Mouse (Mus musculus): ENCODE measurements around the gene Rprd1b. TPM values are rescaled to one million over a fixed set of nuclear protein-coding genes. Genes with fewer than 3 reads are reported as not detected.

Rprd1b gene
- polyA plus RNA-seq, 1 experiment, result 20.8 TPM

DNA sequence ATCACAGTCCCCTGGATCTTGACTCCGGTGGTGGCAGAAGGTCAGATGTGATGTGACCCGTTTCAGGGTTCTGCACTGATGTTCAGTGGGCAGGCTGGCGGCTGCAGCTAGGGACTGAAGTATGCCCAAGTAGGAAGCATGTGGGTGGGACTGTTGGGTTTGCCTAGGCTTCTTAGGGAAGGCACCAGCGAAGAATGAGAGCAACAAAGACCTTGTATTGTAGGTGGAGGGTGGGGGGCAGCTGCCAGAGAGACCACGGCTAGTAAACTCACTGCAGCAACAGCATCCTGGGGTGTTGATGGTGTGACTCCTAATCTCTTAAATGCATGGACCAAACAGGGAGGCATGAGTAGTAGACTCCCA is 43.3 kb downstream of the Rprd1b start:
- TF ChIP-seq POLR2A (IDR thresholded peaks at IDR 0.05; ENCODE audit: low read depth, low read length) (no peak), CTCF (IDR thresholded peaks at IDR 0.05; ENCODE audit: borderline replicate concordance, insufficient read depth, low read length) (no peak)
- H3K4me3 ChIP-seq (ENCODE audit: insufficient read depth, low read length), result no peak overlapping the region
- H3K27ac ChIP-seq (ENCODE audit: insufficient read depth, low read length), result no peak overlapping the region
- no peaks in the 10 kb centered on the region for H3K4me1 ChIP-seq (ENCODE audit: control insufficient read depth, insufficient read depth, low read length)

DNA sequence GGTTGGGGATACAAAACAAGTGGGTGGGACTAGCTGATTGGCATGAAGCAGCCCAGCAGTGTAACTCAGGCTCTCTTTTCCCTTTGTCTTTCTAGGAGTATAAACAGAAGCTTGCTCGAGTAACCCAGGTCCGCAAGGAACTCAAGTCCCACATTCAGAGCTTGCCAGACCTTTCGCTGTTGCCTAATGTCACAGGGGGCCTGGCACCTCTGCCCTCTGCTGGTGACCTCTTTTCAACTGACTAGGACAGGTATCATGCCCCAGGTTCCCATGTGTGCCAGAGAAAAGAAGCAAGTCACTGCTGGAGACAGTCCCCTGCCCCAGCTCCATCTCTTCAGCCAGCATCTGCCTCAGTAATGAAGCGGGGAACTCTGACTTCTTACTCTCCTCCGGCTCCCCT is 46.5 kb downstream of the Rprd1b start:
- no peak overlapping the region for H3K4me3 ChIP-seq (ENCODE audit: insufficient read depth, low read length)
- TF ChIP-seq POLR2A (IDR thresholded peaks at IDR 0.05; ENCODE audit: low read depth, low read length) (no peak), CTCF (IDR thresholded peaks at IDR 0.05; ENCODE audit: borderline replicate concordance, insufficient read depth, low read length) (no peak)
- H3K4me1 ChIP-seq (ENCODE audit: control insufficient read depth, insufficient read depth, low read length), result no peaks in the 10 kb centered on the region
- no peak overlapping the region for H3K27ac ChIP-seq (ENCODE audit: insufficient read depth, low read length)

DNA sequence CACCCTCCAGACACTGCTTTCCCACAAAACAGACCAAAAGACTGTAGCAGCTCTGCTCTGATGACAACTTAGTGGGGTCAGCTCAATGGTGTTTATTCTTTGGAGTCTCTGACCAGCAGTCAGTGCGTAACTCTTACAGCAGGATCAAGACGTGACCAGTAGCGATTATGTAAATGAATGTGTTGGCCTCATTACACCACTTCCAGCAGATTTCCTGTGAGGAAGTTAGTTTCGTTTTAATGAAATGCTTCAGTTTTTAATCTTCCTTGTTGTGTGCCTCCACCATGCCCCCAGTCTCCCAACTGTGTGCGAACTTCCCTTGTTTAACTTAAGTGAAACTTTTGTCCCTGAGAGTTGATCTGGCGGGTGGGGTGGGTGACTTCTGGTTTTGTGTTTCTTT is 48.4 kb downstream of the Rprd1b start:
- no peak overlapping the region for H3K27ac ChIP-seq (ENCODE audit: insufficient read depth, low read length)
- H3K4me1 ChIP-seq (ENCODE audit: control insufficient read depth, insufficient read depth, low read length), result no peaks in the 10 kb centered on the region
- no peak for TF ChIP-seq CTCF (IDR thresholded peaks at IDR 0.05; ENCODE audit: borderline replicate concordance, insufficient read depth, low read length)
- TF ChIP-seq POLR2A (IDR thresholded peaks at IDR 0.05; ENCODE audit: low read depth, low read length), result no peak
- no peak overlapping the region for H3K4me3 ChIP-seq (ENCODE audit: insufficient read depth, low read length)

DNA sequence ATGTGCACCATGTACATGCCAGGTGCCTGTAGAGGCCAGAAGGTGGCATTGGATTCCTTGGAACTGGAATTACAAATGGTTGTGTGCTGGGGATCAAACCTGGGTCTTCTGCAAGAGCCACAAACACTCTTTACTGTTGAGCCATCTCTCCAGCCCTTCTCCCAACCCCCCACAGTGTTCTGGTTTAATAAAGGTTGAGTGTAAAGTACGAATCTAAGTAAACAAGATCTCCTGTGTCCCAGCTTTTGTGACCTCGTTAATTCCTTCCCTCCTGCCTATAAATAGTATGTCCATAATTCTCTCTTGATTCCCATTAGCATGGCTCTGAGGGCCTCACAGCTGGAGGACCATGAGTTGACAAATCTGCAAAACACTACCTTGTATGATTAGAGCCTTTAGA is 49.7 kb downstream of the Rprd1b start:
- TF ChIP-seq CTCF (IDR thresholded peaks at IDR 0.05; ENCODE audit: borderline replicate concordance, insufficient read depth, low read length) (no peak), POLR2A (IDR thresholded peaks at IDR 0.05; ENCODE audit: low read depth, low read length) (no peak)
- no peak overlapping the region for H3K27ac ChIP-seq (ENCODE audit: insufficient read depth, low read length)
- H3K4me3 ChIP-seq (ENCODE audit: insufficient read depth, low read length), result no peak overlapping the region
- H3K4me1 ChIP-seq (ENCODE audit: control insufficient read depth, insufficient read depth, low read length), result no peaks in the 10 kb centered on the region

DNA sequence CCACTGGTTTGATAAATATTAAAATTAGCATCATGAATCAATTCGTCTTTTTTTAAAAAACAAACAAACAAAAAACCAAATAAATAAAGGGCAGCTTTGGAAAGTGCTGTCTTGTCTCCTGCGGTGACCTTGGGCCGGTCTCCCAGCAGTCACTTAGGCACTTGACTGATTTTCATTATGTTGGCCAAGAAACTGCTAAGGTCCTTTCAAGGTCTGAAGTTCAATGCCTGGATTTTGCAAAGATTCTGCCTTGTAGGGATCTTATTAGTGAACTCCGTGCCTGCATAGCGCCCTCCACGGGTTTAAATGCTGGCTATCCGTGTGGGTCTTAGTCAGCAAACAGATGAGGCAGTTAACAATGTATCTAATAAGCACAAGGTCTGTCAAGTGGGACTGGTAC is 50.7 kb downstream of the Rprd1b start:
- H3K27ac ChIP-seq (ENCODE audit: insufficient read depth, low read length), result no peak overlapping the region
- no peaks in the 10 kb centered on the region for H3K4me1 ChIP-seq (ENCODE audit: control insufficient read depth, insufficient read depth, low read length)
- TF ChIP-seq POLR2A (IDR thresholded peaks at IDR 0.05; ENCODE audit: low read depth, low read length), result no peak
- no peak for TF ChIP-seq CTCF (IDR thresholded peaks at IDR 0.05; ENCODE audit: borderline replicate concordance, insufficient read depth, low read length)
- H3K4me3 ChIP-seq (ENCODE audit: insufficient read depth, low read length), result no peak overlapping the region

DNA sequence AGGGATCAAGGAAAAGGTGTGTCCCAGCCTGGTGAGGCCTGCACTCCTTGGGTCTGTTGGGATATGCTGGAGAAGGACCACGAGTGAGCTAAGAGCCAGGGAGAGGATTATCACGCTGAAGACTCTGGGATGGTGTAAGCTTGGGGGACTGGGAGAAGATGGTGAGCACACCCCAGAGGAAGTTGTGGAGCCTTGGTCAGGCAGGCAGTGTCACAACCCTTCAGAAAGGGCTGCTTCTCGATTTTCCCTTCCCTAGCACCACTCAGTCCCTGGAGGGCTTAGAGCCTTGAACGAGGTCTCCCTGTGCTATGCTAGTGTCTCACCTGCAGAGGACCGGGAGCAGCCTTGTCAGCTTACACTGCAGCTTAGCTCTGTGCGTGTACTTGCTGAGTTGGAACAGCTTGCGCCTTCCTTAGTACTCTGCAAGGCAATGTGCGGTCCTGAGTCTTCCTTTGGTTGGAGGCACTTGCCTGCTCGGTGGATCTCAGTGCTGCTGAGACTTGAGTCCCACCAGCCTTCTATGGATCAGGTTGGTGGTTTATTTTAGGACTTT is 51.6 kb downstream of the Rprd1b start:
- TF ChIP-seq CTCF (IDR thresholded peaks at IDR 0.05; ENCODE audit: borderline replicate concordance, insufficient read depth, low read length), result no peak
- TF ChIP-seq POLR2A (IDR thresholded peaks at IDR 0.05; ENCODE audit: low read depth, low read length), result no peak
- Histone ChIP-seq H3K4me1 (ENCODE audit: control insufficient read depth, insufficient read depth, low read length) (no peaks in the 10 kb centered on the region), H3K4me3 (ENCODE audit: insufficient read depth, low read length) (no peak overlapping the region), H3K27ac (ENCODE audit: insufficient read depth, low read length) (no peak overlapping the region)

DNA sequence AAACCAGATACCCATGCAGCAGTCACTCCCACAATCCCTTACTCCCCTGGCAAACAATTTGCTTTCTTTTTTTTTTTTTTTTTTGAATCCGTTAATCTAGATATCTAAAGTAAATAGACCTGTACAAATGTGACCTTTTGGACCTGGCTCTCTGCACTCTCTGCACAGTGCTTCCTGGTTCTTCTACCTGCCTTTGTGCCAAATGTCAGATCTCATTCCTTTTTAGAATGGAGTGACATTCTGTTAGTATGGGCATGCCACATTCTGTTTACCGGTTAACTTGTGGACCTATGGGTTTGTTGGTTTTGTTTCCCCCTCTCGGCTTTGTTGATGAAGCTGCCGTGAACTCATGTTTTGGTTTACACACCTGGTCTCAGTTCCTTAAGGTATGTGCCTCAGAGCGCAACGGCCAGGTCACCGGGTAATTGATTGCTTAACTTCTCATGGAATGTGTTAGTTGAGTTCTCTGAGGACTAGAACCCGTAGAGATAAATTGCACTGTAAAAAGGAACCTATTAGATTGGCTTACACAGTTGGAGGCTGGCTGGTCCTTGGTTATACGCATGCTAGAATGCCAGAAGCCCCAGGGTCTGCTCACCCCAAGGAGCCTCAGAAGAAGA is 52.4 kb downstream of the Rprd1b start:
- Histone ChIP-seq H3K27ac (ENCODE audit: insufficient read depth, low read length) (no peak overlapping the region), H3K4me3 (ENCODE audit: insufficient read depth, low read length) (no peak overlapping the region)
- TF ChIP-seq CTCF (IDR thresholded peaks at IDR 0.05; ENCODE audit: borderline replicate concordance, insufficient read depth, low read length), result no peak

DNA sequence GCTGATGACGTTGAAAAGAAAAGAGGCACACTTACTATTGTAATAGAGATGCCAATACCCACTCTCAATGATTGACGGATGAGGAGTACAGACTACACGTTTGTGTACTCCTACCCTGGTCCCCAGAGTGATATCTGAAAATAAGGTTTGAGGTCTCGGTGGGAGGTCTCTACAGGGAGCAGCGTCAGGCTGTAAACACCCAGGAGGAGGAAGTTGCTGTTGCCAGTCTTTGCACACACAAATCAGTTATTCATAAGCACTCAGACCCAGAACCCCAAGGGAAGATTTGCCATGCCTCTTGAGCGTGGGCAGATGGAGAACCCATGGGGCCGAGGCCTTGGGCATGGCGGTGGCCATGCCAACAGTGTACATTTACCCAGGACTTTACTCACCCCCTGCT is 56.2 kb downstream of the Rprd1b start:
- TF ChIP-seq POLR2A (IDR thresholded peaks at IDR 0.05; ENCODE audit: low read depth, low read length), result no peak
- TF ChIP-seq CTCF (IDR thresholded peaks at IDR 0.05; ENCODE audit: borderline replicate concordance, insufficient read depth, low read length), result no peak
- no peak overlapping the region for H3K27ac ChIP-seq (ENCODE audit: insufficient read depth, low read length)
- H3K4me1 ChIP-seq (ENCODE audit: control insufficient read depth, insufficient read depth, low read length), result no peaks in the 10 kb centered on the region

More for the DNA sequence above, 52.4 kb downstream of the Rprd1b start:
- H3K4me1 ChIP-seq (ENCODE audit: control insufficient read depth, insufficient read depth, low read length), result no peaks in the 10 kb centered on the region

DNA sequence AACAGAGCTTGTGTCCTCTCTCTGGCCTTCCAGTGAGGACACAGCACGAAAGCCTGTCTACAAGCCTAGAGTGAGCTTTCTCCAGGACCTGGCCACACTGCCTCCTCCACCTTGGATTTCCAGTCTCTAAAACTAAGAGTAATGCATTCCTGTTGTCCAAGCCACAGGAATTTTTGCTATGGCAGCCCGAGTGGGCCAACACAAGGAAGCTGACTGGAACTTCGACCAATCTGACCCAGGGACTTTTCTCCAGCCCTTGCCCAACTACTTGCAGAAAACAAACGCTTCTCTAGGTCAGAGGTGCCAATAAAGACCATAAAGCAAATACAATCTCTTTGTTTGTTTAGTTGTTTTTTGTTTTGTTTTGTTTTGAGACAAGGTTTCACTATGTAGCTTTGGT is 61.8 kb downstream of the Rprd1b start:
- TF ChIP-seq POLR2A (IDR thresholded peaks at IDR 0.05; ENCODE audit: low read depth, low read length) (no peak), CTCF (IDR thresholded peaks at IDR 0.05; ENCODE audit: borderline replicate concordance, insufficient read depth, low read length) (no peak)
- Histone ChIP-seq H3K4me1 (ENCODE audit: control insufficient read depth, insufficient read depth, low read length) (peaks cover 12% of the 10 kb centered on the region), H3K27ac (ENCODE audit: insufficient read depth, low read length) (no peak overlapping the region), H3K4me3 (ENCODE audit: insufficient read depth, low read length) (no peak overlapping the region)

More for the DNA sequence above, 56.2 kb downstream of the Rprd1b start:
- H3K4me3 ChIP-seq (ENCODE audit: insufficient read depth, low read length), result no peak overlapping the region

DNA sequence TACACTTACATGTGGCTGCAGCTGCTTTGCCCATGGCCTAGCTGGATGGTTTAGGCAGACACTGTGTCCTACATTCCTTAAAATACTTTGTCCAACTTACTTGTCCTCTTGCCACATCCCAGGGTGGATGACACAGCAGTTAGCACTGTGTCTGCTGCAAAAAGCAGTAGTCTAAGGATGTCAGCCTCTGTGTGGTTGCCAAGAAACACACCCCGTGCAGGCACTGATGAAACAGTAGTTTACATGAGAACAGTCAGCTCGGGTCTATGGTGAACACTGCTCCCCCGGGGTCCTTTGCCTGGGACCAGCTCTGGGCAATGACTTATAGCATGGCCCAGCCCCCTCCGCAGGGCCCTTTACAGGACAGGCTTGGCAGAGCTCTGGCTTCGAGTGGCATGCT is 65.0 kb downstream of the Rprd1b start:
- Histone ChIP-seq H3K4me1 (ENCODE audit: control insufficient read depth, insufficient read depth, low read length) (peaks cover 12% of the 10 kb centered on the region), H3K27ac (ENCODE audit: insufficient read depth, low read length) (0 out of 2 replicates have a peak overlapping the region, but pooled peaks have one; percentile 20), H3K4me3 (ENCODE audit: insufficient read depth, low read length) (no peak overlapping the region)
- no peak for TF ChIP-seq POLR2A (IDR thresholded peaks at IDR 0.05; ENCODE audit: low read depth, low read length)
